Mouse (Mus musculus) NIH3T3 (cell line): ENCODE measurements around the gene Pttg1.
A peak's percentile ranks its signal among the peaks of the same experiment; 100 is the strongest.

Source experiments
- DNase-seq: peaks from one replicate; pipeline ENCODE4 v3.0.0-alpha.2; 2012; ENCODE audit warnings: low read depth

Pttg1 gene

DNA sequence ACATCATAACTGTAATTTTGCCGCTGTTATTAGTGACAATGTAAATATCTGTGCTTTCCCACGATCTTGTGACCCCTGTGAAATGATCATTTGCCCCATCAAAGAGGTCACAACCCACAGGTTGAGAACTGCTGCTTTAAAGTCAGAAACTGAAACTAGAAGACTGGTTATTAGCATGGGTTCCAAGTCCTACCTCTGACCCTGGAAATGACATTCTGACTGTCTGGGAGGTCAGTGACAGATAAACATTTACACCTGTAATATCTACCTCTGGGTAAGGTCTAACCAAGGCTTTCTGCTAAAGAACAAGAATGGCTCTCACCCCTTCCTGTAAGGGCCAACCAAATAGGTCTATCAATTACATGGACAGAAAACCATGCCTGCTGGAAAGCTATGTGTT is 17.2 kb downstream of the Pttg1 start:
- no peak for DNase-seq

DNA sequence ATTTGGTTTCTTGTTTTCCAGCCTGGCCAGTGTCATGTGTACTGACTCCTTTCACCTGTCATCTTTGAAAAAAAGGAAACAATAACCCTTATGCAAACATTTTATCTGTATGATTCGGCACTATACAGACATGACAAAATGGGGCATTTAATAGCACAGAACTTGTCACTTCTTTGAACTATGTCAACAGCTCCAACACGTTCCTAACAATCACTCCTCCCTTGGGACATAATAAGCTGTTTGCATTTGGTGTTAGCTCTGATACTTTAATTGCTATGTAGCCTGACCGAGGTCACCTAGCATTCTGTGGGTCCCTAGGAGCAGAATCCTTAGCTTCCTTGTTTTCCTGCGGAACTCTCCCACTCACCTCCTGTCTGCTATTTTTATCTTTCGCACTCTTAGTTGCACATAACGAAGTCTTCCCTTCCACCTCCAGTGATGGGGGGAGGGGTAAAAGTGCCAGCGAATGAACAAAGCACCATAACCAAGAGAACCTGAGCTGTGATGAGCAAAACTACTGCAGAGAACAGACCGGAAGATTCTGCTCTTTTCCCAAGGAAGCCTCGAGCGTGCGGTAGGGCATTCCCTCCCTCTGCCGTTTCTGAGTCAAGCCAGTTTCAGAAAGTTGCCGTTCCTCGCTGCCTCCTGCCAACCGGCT is 21.8 kb downstream of the Pttg1 start:
- DNase-seq, result no peak

DNA sequence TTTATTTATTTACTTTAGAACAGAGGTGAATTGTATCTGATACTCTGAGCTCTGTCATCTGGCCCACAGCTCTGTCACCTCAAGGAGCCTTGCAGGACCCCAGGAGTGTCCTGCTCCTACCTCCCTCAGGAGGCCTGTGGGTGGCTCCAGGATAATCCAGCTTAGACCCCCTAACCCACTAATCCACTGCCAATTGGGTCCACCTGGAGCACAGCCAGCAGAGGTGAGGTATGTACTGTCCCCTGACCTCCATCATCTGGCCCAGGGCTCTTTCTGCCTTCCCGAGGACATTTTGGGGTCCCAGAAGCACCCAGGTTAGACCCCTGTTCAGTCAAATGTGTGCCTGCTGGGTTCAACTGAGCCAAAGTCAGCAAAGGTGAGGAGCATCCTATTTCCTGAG is 25.9 kb downstream of the Pttg1 start:
- DNase-seq, result no peak

DNA sequence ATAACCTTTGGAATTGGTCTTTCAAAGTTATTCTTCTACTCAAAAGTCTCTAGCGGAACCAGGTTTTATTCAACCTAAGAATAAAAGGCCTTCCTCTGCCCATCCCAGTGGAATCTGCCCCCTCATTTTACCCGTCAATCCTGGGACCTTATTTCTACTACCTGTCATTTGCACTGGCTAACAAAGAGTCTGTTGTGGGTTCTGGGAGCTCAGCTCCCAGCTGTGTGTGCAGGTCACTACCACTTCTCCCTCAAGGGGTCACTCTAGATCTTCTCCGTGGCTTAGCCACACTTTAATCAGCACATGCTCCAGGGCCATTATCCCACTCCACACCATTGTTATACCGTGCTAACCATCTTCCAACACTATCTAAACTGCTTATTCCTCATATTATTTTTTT is 26.8 kb downstream of the Pttg1 start:
- DNase-seq, result peak; percentile 15

DNA sequence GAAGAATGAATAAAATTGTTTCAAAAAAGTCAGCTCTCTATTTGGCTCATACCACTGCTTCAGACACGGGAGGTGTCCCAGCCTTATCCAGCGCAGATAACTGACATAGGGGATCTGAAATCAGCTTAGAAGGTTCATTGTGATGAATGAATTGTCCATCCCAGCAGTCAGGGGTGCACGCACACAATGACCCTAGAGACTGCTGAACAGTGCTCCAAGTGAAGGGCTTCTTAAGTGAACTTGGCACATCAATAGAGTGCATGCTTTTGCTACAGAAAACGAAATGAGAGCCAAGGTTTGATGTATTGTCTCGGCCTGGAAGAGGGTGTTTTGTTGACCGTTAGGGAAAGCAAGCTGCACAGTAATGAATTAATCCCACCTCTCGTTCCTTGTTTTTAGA is 29.4 kb downstream of the Pttg1 start:
- no peak for DNase-seq

DNA sequence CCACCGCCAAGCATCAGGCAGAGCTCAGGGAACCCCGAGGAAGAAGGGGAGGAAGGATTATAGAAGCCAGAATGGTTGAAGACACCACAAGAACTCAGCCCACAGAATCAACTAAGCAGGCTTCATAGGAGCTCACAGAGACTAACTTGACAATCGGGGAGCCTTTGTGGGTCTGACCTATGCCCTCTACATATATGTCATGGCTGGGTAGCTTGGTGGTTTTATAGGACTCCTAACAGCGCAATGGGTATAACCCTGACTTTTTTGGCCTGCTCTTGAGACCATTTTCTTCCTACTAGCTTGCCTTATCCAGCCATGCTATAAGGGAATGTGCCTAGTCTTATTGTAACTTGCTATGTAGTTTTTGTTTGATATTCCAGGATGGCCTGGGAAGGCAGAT is 29.8 kb downstream of the Pttg1 start:
- DNase-seq, result no peak

DNA sequence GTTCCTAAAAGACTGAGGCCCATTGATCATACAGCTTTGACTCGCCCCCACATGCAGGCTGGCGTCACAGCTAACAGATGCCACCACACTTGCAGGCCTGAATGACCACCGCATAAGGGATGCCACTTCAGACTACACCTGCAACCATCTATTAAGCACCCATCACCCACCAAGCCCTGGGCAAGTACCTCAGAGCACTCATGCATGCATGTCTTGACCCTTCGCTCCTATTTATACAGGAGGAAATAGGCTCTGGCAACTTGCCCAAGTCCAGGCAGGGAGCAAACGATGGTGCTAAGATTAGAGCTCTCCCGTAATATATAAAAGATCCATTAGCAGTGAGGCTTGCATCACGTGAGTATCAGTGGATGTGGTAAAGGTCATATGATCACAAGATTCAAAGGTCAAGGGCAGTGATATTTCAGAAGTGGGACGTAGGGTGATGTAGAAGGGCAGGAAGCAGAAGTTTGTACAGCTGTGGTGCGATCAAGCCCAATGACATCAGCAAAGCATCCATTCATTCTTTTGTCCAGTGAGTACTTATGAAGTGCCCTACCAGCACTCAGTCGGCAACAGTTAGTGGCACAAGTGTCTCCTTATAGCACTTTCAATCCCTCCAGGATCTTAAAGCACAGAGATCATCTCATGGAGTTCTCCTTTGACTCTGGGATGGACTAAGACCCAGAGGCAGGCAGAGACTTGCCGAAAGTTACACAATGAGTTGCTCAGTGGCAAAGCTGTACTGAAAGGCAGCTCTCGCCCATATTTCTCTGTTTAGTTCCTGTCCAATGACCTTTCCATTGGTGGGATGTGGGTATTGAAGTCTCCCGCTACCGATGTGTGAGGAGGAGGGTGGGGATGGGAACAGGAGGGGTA is 30.7 kb downstream of the Pttg1 start:
- DNase-seq, result no peak

DNA sequence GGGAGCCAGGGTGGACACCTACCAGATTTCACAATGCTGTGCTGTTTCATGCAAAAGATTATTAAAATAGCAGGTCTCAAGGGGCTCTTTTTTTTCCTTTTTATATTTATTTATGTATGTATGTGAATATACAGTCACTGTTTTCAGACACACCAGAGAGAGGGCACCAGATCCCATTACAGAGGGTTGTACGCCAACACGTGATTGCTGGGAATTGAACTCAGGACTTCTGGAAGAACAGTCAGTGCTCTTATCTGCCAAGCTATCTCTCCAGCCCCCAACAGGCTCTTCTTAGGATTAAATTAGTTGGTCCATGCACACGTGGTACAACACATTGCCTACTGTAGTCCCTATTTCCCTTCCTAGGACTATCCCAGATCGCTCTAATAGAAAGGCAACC is 32.7 kb downstream of the Pttg1 start:
- no peak for DNase-seq

DNA sequence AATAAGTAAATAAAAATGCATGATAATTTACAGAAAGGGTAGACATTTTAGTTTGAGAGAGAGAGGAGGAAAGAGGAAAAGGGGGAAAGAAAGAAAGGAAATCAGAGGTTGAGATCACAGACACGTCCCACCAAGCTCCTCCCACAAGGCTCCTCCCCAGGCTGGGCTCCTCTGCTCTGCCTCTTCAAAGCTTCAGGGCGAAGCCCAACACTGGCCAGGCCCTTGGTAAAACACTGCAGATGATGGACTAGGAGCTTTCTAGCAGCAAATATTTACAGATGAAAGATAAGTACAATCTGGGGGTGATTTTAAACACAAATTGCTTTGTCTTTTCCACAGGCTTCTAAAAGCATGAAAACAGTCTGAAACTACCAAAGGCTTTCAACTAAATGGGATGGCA is 33.3 kb downstream of the Pttg1 start:
- no peak for DNase-seq

DNA sequence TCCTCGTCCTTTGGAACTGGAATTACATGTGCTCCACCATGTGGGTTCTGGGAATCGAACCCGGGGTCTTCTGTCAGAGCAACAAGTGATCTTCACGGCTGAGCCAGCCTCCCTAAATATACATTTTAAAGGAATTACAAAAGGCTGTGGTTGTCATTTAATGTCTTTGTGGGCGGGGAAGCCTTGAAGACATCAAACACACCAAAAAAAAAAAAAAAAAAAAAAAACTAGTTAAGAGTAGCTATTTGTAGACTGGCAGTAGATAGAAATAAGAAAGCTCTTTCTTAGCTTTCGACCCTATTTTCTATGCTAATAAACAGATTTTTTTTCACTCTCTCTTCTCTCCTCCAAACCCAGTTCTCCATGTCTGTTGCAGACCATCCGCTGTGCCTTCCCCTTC is 36.9 kb downstream of the Pttg1 start:
- no peak for DNase-seq

DNA sequence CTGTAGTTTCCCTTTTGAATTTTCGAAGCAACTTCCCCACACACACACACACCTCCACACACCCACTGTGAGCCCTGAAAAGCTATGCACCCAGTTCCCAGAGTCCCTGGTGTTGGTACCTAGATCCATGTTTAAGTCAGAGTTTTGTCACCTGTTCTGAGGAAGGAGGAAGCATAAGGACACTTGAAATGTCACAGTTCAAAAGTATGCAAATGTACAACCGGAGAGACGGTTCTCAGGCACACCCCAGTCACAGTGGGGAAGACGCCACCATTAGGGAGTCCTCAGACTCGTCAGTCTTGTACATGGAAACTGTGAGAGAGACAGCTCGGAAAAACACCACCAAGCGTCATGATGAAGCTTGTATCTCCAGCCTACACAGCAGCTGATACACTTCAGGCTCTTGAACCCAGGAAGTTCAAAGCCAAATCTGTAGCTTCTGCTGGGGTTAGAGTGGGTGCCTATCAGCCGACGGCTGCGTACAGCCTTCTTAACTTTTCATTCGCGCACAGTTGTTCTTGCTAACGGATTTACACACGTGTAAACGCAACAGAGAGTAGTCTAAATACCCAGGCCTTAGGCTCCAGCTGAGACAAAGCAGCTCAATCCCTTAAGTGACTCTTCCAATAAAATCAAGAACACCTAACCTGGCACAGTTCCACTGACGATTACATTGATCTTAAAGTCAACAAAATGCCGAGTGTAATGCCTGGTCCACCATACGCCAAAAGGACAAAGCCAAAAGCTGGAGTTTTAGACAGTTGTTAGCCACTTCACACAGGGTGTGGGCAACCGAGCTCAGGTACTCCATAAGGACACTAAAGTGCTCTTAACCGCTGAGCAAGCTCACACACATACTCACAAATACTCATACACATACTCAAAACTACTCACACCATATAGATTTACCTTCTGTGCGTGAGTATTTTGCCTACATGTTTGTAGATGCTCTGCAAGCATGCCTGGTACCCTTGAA is 37.6 kb downstream of the Pttg1 start:
- no peak for DNase-seq

DNA sequence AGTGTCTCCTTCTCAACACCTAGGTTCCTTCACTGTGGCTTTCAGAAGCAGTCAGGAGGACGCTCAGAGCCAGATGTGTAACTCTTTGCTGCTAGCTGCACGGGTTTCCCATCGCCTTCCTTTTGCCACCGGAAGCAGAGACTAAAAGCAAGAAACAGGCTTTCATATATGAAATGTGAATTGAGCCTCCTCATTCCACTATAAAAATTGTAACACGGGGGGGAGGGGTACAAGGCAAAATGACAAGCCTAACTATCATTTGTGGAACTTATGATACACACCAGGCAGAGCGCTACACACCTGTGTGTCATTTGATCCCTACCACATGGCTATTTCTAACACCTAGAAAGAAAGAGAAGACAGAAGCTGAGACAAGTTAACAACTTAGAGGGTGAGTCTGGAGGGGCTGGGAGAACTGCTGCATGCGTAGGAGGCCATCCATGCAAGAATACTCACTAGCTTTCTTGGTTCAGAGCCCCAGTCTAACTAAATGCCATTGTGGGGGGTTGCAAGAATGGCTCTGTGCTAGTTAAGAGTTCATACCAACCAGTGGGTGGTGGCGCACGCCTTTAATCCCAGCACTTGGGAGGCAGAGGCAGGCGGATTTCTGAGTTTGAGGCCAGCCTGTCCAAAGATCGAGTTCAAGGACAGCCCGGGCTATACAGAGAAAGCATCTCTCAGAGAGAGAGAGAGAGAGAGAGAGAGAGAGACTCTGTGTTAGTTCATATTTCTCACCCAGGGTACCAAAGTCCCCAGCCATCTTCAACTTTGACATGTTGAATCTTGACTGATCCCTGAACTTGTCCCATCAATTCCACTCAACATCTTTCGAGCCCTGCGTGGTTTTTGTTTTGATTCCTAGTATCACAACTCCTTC is 38.8 kb downstream of the Pttg1 start:
- DNase-seq, result no peak

DNA sequence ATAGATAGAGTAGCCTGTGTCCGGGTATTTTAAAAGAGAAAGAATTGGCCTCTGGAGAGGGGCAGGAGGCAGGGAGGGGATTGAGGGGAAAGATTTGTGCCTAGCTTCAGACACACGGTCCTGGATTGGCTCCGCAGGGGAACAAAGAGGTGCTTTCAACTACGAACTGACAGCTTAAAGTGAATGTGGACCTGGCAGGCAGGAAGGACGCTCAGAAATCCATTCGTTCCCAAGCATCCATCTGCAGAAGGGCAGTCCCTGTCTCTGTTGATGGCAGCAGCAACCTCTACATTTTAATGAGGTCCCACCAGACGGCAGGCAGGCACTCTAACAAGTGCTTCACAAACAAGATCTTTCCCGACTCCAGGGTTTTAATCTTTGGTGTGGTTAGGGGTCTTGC is 40.3 kb downstream of the Pttg1 start:
- DNase-seq, result no peak

DNA sequence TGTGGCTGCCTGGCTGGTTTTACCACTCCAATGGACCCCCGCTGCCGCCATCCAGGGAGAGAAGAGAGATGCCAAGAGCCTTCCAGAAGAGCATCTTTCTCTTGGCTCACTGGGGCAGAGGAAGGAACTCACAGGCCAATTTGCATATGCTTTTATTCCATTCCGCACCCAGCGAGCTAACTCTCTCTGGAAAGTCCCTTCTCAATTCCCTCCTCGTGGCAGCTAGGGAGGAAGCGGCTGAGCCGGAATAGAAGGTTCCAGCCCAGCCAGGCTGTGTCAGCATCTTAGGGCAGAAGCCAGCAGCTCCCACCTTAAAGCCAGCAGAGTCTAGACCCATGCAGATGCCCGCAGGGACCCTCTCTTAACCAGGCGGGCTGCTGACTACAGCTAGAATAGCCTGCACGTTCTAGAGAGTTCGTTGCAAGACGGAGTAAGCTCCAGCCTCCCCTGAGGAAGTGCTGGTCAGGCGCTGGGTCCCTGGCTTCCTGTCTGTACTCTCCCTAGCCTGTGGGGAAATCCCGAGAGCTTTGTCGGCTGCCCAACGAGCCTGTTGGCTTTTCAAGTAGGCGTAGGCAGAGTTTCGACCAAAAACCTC is 40.9 kb downstream of the Pttg1 start:
- DNase-seq, result peak; percentile 66

DNA sequence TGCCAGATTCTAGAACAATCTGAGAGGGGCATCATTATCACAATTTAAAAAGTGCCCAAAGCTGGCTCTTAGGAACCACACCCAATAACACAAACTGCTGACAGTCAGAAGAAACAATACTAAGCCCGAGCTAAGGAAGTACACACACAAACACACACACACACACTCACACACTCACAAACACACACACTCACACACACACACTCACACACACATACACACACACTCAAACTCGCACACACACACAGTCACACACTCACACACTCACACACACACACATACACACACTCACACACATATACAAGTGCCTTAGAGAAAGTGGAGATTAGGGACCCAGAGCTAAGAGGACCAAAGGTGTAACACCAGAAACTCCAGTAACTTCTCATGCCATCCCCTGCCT is 42.5 kb downstream of the Pttg1 start:
- no peak for DNase-seq

DNA sequence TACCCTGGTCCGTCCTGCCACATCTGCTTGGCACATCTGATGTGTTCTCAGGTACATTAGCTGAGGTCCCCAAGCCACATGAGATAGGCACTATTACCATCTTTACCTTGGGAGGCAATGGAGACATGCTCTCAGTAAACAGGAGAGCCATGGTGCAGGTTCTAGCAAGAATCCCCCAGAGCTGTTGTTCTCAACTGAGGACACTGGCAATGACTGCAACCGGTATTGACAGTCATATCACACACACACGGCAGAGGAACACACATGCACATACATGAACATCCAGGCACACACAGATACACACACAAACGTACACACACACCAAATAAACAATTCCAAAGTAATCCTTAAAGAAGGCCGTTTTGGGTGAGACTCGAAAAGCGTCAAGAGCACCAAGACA is 45.1 kb downstream of the Pttg1 start:
- no peak for DNase-seq

DNA sequence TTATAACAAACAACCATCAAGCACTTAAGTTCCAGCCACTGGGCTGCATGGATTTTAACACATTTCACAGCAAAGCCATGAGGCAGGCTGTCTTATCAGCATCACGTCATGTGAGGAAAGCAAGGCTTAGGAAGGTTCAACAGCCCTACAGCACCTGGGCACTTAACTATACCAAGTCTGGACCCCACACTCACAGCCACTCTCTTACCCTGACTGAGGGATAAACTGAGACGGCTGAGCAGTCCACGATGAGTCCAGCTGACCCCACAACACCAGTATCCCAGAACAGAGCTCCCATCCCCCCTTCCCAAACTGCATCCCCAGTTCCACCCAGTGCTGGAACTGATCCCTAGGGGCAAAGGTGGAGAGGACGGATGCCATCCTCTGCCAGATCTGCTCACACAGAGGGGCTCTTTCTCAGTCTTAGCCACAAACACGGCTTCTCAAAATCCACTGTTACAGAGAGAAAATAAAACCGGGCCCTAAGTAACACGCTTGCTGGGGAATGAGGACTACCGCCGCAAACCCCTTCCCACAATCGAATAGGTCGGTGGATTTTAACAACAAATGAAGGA is 46.1 kb downstream of the Pttg1 start:
- DNase-seq, result no peak

DNA sequence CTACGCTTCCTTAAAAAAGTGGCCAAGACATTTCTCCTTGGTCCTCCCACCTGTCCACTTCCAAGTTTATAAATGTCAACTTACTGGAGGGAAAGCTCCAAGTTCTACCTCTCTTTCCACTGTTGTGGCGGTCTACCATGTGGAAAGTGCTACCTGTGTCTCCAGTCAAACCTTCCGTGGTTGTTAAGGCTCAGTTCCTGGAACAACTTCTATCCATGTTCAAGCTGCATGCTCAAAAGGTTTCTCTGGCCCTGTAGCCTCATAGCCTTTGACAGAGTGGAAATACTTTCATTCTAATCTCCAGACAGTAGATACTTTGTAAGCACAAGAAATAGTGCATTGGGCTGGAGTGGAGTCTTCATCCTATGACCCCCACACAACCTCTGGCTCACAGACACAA is 46.6 kb downstream of the Pttg1 start:
- DNase-seq, result no peak

DNA sequence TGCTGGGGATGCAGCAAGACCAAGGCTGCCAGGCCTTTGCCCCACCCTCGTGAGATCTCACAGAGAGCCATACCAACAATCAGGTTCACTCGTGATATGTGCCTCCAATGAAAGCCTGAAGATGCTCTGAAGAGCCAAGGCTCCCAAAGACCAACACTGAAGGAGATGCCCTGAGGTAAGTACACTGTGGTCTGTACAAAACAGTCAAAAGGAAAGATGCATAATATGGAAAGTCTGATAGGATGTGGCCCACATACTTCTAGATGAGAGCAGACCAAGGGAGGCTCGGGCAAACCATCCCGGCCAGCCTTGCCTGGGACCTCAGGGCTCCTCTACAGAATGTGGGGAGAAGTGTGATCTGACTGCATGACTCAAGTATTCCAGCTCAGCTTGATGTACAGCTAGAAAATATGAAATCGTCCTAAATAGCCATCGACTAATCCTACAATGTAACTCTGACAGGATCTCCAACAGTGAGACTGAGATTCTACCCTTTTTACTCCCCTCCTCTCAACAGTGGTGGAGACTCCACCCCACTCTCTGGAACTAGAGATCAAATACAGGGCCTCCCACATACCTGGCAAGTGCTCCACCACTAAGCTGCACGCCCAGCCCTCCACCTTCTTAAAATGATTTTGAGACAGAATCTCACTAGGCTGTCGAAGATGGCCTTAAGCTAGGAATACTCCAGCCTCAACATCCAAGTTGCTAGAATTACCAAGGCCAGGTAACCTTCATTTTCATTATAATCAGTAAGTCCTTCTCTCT is 48.8 kb downstream of the Pttg1 start:
- DNase-seq, result no peak

DNA sequence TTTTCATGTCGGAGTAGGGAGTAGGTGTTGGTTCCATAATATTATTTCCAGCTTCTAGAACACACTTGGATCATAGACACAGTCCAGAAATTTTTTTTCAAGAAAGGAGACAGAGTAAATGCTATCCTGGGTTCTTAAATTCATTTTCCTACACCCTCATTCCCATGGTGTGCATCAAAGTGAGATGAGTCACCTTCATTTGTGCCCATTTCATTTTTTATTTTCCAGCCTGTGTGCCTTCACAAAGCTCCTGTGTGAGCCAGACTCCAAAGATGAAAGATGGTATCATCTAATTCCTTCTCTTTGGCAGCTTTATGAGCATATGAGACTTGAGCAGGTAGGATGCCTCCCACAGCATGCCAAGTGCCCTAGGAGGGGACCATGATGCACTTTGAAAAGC is 49.5 kb downstream of the Pttg1 start:
- DNase-seq, result no peak
